Mouse (Mus musculus) embryonic facial prominence, embryonic 12.5 days (tissue): ENCODE results near the gene Stat2. TPM values are rescaled to one million over a fixed set of nuclear protein-coding genes. Genes with fewer than 3 reads are reported as not detected.

Source experiments
- ATAC-seq: fragments of 200-750 bp; cut with Nextera tagmentation; 2 replicates; pipeline ENCODE4 v1.8.0; 2017; ENCODE audit not compliant: insufficient number of reproducible peaks, insufficient read depth, low FRiP score, low TSS enrichment
- H3K27ac ChIP-seq: fragments of 300-500 bp; sonication (generic); 2 replicates; pipeline ENCODE4 v1.5.1; 2016; ENCODE audit warnings: mild to moderate bottlenecking
- H3K27me3 ChIP-seq: fragments of 300-500 bp; sonication (generic); 2 replicates; pipeline ENCODE4 v1.6.1; 2016; ENCODE audit warnings: mild to moderate bottlenecking, moderate library complexity
- H3K36me3 ChIP-seq: fragments of 300-500 bp; sonication (generic); 2 replicates; pipeline ENCODE4 v1.6.1; 2016; ENCODE audit warnings: mild to moderate bottlenecking
- H3K4me1 ChIP-seq: fragments of 300-500 bp; sonication (generic); 2 replicates; pipeline ENCODE4 v1.6.1; 2016
- H3K4me2 ChIP-seq: fragments of 300-500 bp; sonication (generic); replicated peaks from 2 replicates; pipeline ENCODE4 v1.6.1; 2016; ENCODE audit warnings: mild to moderate bottlenecking, moderate library complexity
- H3K4me3 ChIP-seq: fragments of 300-500 bp; sonication (generic); 2 replicates; pipeline ENCODE4 v1.5.1; 2016; ENCODE audit warnings: mild to moderate bottlenecking
- H3K9ac ChIP-seq: fragments of 300-500 bp; sonication (generic); 2 replicates; pipeline ENCODE4 v1.6.1; 2016; ENCODE audit warnings: mild to moderate bottlenecking, moderate library complexity
- H3K9me3 ChIP-seq: fragments of 300-500 bp; sonication (generic); 2 replicates; pipeline ENCODE4 v1.6.1; 2016; ENCODE audit warnings: mild to moderate bottlenecking, moderate library complexity
- WGBS: fragments of 180-500 bp; shearing (Covaris S2); methylation state at CpG from one replicate; pipeline ENCODE4 v1.1.7; 2016; 5-methylcytosine and 5-hydroxymethylcytosine counted together
- polyA plus RNA-seq: library from polyadenylated mRNA; unstranded; fragments of >200 nt; fragmentation: Nextera tagmentation; extraction: Ambion mirVana; gene quantifications from 2 replicates; pipeline ENCODE4 v1.2.1, GENCODE M21; 2016

Stat2 gene
- 20.9 and 22.0 TPM in 2 replicates for polyA plus RNA-seq

- peak; percentile 97 for ATAC-seq
- H3K9me3 ChIP-seq, result no peaks in the 10 kb centered on the region
- H3K9ac ChIP-seq, result peak within 1 kb of the TSS; percentile 65
- peak within 1 kb of the TSS; percentile 66 for H3K4me2 ChIP-seq
- no peak within 1 kb of the TSS for H3K27ac ChIP-seq
- H3K36me3 ChIP-seq, result no peaks in the 10 kb centered on the region
- under 1% methylated on average over 43 of the region's 43 CpGs for WGBS
- H3K4me1 ChIP-seq, result 0 out of 2 replicates have a peak, but pooled peaks cover 6% of the 10 kb centered on the region
- no peaks in the 10 kb centered on the region for H3K27me3 ChIP-seq
- peak within 1 kb of the TSS; percentile 77 for H3K4me3 ChIP-seq
These were observed at the start of gene Stat2 for GRCm38 (mm10) chr10:128270287-128270841. TSS of gene Stat2 (plus strand) at chr10:128270559.

- no peak overlapping the region for H3K9ac ChIP-seq
These were observed 48.6 kb upstream of the Stat2 start for GRCm38 (mm10) chr10:128221533-128222286.

DNA sequence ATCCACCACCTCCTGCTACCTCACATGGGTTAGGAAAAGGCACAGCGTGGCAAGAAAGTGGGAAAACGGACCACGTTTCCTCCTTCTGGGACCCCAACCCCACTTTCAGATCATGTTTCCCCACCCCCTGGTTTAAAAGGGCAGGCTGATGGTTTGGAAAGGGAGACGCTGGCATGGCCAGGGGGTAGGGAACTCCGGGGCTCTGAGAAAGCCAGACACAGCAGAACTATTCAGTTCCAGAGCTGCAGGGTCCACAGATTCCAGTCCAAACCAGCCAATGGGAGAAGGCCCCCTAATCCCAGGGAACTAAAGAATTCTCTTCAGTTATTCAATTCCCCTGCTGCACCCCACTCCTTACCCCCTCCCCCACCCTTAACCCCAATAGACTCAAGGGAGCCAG, 45.3 kb upstream of the Stat2 start:
- Histone ChIP-seq H3K9me3 (no peaks in the 10 kb centered on the region), H3K9ac (no peak overlapping the region), H3K4me2 (no peak overlapping the region), H3K4me1 (peaks cover 13% of the 10 kb centered on the region), H3K27ac (peak overlapping the region; percentile 72), H3K4me3 (no peak overlapping the region), H3K27me3 (no peaks in the 10 kb centered on the region), H3K36me3 (no peaks in the 10 kb centered on the region)
- WGBS, result 29% methylated on average over 5 of the region's 5 CpGs
- no peak for ATAC-seq

More at GRCm38 (mm10) chr10:128221533-128222286, 48.6 kb upstream of the Stat2 start:
- Histone ChIP-seq H3K9me3 (no peaks in the 10 kb centered on the region), H3K4me2 (no peak overlapping the region), H3K4me3 (no peak overlapping the region), H3K36me3 (no peaks in the 10 kb centered on the region), H3K27me3 (no peaks in the 10 kb centered on the region), H3K4me1 (peaks cover 13% of the 10 kb centered on the region), H3K27ac (no peak overlapping the region)
- no peak for ATAC-seq
- WGBS, result 56% methylated on average over 16 of the region's 16 CpGs

DNA sequence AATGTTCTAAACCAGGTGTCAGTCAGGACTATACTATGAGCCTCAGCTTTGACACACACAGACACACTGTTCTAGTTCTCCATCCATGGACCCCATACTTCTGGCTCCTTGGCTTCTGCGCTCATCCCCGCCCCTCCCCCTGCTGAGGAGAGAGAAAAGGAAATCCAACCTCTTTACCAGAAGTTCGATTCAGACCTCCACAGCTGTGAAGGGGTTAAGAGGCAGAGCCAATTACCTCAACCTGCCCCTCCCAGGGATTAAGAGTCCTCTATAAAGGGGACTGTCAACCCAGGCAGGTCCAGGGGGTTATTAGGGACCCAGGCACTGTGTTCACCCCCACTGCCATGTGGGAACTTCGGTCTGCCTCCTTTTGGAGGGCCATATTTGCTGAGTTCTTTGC, 44.8 kb upstream of the Stat2 start, which contains the start of gene Mip:
TSS of gene Mip (plus strand) at position 301 of the 400 bp plus-strand sequence.
- Histone ChIP-seq H3K27ac (peak within 1 kb of the TSS; percentile 72), H3K36me3 (no peaks in the 10 kb centered on the region), H3K4me3 (no peak within 1 kb of the TSS), H3K4me2 (no peak within 1 kb of the TSS), H3K27me3 (no peaks in the 10 kb centered on the region), H3K9ac (no peak within 1 kb of the TSS), H3K9me3 (no peaks in the 10 kb centered on the region), H3K4me1 (peaks cover 13% of the 10 kb centered on the region)
- no peak for ATAC-seq
- WGBS, result 42% methylated on average over 4 of the region's 4 CpGs

DNA sequence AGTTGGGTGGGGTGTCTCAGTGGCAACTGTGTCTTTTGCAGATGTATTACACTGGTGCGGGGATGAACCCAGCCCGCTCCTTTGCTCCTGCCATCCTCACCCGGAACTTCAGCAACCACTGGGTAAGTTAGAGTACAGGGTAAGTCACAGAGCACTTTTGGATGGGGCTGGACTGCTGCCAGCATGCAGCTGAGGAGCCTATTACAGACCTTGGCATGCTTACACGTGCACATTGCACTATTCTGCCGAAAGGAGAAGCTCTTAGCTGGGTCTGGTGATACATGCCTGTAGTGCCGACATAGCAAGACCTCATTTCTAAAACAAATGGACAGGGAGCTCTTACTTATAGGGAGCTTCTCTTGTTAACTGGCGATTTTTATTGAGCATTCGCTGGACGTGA, 42.8 kb upstream of the Stat2 start:
- H3K4me3 ChIP-seq, result no peak overlapping the region
- no peak overlapping the region for H3K27ac ChIP-seq
- no peak overlapping the region for H3K9ac ChIP-seq
- ATAC-seq, result no peak
- no peak overlapping the region for H3K4me2 ChIP-seq
- 84% methylated on average over 9 of the region's 9 CpGs for WGBS
- H3K9me3 ChIP-seq, result no peaks in the 10 kb centered on the region
- H3K36me3 ChIP-seq, result no peaks in the 10 kb centered on the region
- peaks cover 20% of the 10 kb centered on the region for H3K4me1 ChIP-seq
- H3K27me3 ChIP-seq, result no peaks in the 10 kb centered on the region

GRCm38 (mm10) chr10:128228009-128228408, 42.4 kb upstream of the Stat2 start:
- H3K9ac ChIP-seq, result no peak overlapping the region
- WGBS, result 92% methylated on average over 8 of the region's 8 CpGs
- H3K27me3 ChIP-seq, result no peaks in the 10 kb centered on the region
- peaks cover 20% of the 10 kb centered on the region for H3K4me1 ChIP-seq
- no peak overlapping the region for H3K4me2 ChIP-seq
- H3K36me3 ChIP-seq, result no peaks in the 10 kb centered on the region
- no peak for ATAC-seq
- H3K9me3 ChIP-seq, result no peaks in the 10 kb centered on the region
- H3K4me3 ChIP-seq, result no peak overlapping the region
- H3K27ac ChIP-seq, result no peak overlapping the region

DNA sequence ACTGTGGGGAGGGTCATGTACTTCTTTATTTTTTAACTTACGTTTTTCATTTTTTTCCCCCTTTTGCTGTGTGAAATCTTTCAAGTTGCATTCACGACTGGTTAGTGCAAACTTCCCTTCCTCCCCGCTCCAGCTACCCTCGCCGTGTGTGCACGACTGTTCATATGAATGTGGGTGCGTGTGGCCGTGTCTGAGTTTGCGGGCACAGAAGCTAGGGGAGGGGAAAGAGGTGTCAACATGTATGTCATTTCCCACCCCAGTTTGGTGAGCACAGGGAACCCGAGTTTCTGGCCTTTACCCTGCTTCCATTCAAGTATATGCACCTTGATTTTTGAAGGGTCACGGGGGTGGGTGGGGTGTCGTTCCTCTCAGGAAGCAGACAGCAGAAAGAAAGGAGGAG, 39.8 kb upstream of the Stat2 start:
- WGBS, result 73% methylated on average over 12 of the region's 12 CpGs
- H3K9ac ChIP-seq, result no peak overlapping the region

GRCm38 (mm10) chr10:128231146-128231545, 39.2 kb upstream of the Stat2 start:
- Histone ChIP-seq H3K9me3 (no peaks in the 10 kb centered on the region), H3K4me2 (peak overlapping the region; percentile 55), H3K27me3 (no peaks in the 10 kb centered on the region), H3K36me3 (no peaks in the 10 kb centered on the region), H3K4me1 (peaks cover 24% of the 10 kb centered on the region), H3K27ac (peak overlapping the region; percentile 92), H3K9ac (peak overlapping the region; percentile 75), H3K4me3 (peak overlapping the region; percentile 62)
- ATAC-seq, result no peak
- 17% methylated on average over 5 of the region's 5 CpGs for WGBS

More for the DNA sequence above, 39.8 kb upstream of the Stat2 start:
- no peaks in the 10 kb centered on the region for H3K36me3 ChIP-seq
- peak overlapping the region; percentile 92 for H3K27ac ChIP-seq
- no peaks in the 10 kb centered on the region for H3K27me3 ChIP-seq
- peaks cover 23% of the 10 kb centered on the region for H3K4me1 ChIP-seq
- H3K4me3 ChIP-seq, result no peak overlapping the region; the same call in 1 of the 2 replicates
- peak overlapping the region; percentile 55; the same call in 1 of the 2 replicates for H3K4me2 ChIP-seq
- H3K9me3 ChIP-seq, result no peaks in the 10 kb centered on the region
- no peak for ATAC-seq

GRCm38 (mm10) chr10:128231697-128232419, 38.5 kb upstream of the Stat2 start, which contains the start of gene Timeless:
TSS of gene Timeless (plus strand) at chr10:128232065.
- peak; percentile 87 for ATAC-seq
- H3K27ac ChIP-seq, result peak within 1 kb of the TSS; percentile 92
- peaks cover 27% of the 10 kb centered on the region for H3K4me1 ChIP-seq
- H3K4me3 ChIP-seq, result peak within 1 kb of the TSS; percentile 62
- peak within 1 kb of the TSS; percentile 55 for H3K4me2 ChIP-seq
- H3K9ac ChIP-seq, result peak within 1 kb of the TSS; percentile 75
- under 1% methylated on average over 57 of the region's 58 CpGs for WGBS
- H3K36me3 ChIP-seq, result no peaks in the 10 kb centered on the region
- no peaks in the 10 kb centered on the region for H3K27me3 ChIP-seq
- no peaks in the 10 kb centered on the region for H3K9me3 ChIP-seq

DNA sequence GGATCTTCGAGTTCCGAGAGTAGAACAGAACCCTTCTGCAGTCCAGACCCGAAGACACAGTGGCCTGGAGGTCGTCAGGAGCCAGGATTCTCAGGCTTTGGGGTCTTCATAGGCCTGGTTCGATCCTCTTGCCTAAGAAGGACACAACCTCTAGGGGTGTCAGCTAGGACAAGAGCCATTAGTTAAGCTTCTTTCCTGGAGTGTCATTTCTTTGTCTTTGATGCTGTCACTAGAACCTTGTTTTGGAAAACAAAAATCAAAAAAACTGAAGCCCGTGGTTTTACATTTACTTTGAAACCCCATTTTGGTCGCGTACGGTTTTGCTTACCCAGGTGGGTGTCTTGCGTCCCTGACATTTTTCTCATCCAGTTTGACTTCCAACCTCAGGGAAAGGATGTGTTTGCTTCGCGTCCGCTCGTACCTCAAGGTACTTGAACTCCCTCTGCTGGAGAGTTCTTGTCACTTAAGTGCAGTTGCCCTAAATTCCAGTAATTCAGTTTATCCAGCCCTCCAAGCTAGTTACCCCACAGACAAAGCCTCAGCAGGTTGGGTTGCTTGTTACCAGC, 37.9 kb upstream of the Stat2 start:
- WGBS, result 0% methylated on average over 14 of the region's 14 CpGs
- Histone ChIP-seq H3K27me3 (no peaks in the 10 kb centered on the region), H3K4me1 (peaks cover 28% of the 10 kb centered on the region), H3K4me3 (peak overlapping the region; percentile 62), H3K36me3 (no peaks in the 10 kb centered on the region), H3K9me3 (no peaks in the 10 kb centered on the region), H3K27ac (peak overlapping the region; percentile 92), H3K4me2 (peak overlapping the region; percentile 55), H3K9ac (peak overlapping the region; percentile 75)
- ATAC-seq, result no peak

- ATAC-seq, result no peak
- Histone ChIP-seq H3K4me1 (peaks cover 30% of the 10 kb centered on the region), H3K9ac (no peak overlapping the region), H3K4me2 (0 out of 2 replicates have a peak overlapping the region, but pooled peaks have one; percentile 3), H3K9me3 (no peaks in the 10 kb centered on the region), H3K36me3 (peaks cover 17% of the 10 kb centered on the region), H3K27ac (peak overlapping the region; percentile 73), H3K27me3 (no peaks in the 10 kb centered on the region), H3K4me3 (no peak overlapping the region)
- 42% methylated on average over 4 of the region's 4 CpGs for WGBS
These were observed 34.0 kb upstream of the Stat2 start for GRCm38 (mm10) chr10:128236321-128236720.
